Mouse (Mus musculus) bone marrow, adult 2 months (tissue): Measurements from ENCODE around the gene Lasp1.

Experiments
- CTCF ChIP-seq: fragments of 200-500 bp; IDR thresholded peaks from 2 replicates; pipeline ENCODE4 v1.5.1; 2011; ENCODE audit warnings: low read length, control low read depth; ENCODE audit not compliant: control insufficient read depth, insufficient read depth
- POLR2A ChIP-seq: fragments of 200-500 bp; IDR thresholded peaks from 2 replicates; pipeline ENCODE4 v1.6.1; 2011; ENCODE audit warnings: low read depth, mild to moderate bottlenecking, control low read depth, low read length, borderline replicate concordance; ENCODE audit not compliant: control insufficient read depth

DNA sequence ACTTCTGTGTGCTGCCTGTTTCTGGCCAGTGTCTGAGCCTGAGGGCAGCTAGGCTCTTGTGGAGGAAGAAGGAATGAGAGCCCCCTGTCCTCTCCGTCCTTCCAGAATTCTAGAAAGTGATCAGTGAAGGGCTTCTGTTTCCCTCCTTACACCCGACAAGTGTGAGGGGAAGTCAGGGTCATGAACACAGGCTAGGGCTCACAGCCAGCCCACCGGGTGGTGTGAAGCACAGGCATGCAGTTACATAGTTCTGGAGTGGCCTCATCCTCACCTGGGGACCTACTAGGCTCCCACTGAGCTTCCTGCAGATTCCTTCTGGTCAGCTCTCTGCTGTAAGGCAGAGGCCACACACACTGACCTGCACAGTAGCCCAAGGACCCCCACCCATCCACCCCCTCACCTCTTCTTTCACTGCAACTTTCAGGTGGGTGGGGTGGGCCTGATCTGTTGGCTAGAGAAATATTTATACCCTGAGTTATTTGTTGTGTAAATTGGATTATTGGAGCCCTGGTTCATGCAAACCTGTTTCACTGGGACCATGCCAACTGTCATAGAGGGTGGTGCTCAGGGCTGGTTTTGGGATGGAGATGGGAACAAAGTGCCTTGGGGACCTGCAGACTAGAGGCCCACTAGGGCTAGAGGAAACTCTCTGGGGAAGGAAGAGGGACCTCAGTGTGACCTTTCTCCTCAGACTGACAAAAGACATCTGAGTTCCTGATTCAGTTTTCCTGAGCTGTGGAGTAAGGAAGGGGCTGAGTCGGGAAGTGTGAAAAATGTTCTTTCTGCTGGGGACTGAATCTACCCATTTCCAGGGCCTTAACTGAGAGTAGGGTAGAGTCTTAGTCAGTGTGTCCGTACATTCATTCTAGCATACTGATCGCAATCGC, 10.7 kb downstream of the Lasp1 start:
- TF ChIP-seq POLR2A (no peak), CTCF (no peak)
